Mouse (Mus musculus) E14TG2a.4 (cell line): Measurements from ENCODE around the gene Gabbr2.

ENCODE experiments used
- CTCF ChIP-seq: conservative IDR thresholded peaks from 2 replicates; pipeline ENCODE4 v1.5.1; 2014; ENCODE audit warnings: low read length
- POU5F1 ChIP-seq: IDR thresholded peaks from 2 replicates; pipeline ENCODE4 v1.6.1; 2014; ENCODE audit warnings: low read length, borderline replicate concordance

DNA sequence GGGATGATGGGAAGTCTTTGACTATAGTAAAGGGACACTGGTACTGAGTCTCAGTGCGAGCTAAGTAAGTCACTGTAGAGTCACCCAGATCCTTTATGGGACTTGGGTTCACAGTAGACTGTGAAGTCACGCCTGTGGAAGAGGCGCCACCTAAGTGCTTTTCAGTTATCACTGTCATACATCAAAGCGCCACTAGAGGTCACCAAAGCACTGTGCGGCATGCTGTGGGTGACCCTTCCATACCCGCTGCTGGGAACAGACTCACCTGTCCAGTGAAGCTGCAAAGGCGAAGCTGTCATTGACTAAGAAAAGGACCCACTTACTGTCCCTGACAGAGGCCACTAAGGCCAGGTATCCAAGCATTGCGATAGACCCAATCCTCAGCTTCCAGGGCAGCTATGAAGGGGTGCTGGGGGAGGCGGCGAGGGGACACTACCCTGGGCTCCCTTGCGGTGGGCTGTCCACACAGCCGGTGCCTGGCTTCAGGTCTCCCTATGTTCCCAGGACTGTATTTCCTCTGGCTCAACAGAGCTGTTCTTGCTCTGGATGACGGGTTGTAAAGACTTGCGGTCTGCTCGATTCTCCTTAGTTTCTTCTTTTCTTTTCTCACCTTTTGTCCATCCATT, 302.2 kb downstream of the Gabbr2 start:
- TF ChIP-seq CTCF (peak; percentile 79), POU5F1 (no peak)
